Mouse (Mus musculus) heart, postnatal 10 days (tissue): Measurements from ENCODE around the gene Dhx40. TPM values are rescaled to one million over a fixed set of nuclear protein-coding genes. Genes with fewer than 3 reads are reported as not detected.
"Not testable (repeated sequence)": the region's sequence is repeated elsewhere in the genome, so short reads cannot be mapped to it uniquely, and the experiment has no call there.

ENCODE experiments used
- DNase-seq, 2 experiments: peaks; one replicate each; pipeline ENCODE4 v3.0.0; 2021
- intact Hi-C: fragments of 180-260 bp; cut with DNase I; formaldehyde crosslinking; loops from one replicate; pipeline ENCODE4 v1.15.1; 2025
- total RNA-seq, 2 experiments: library from RNA; stranded (reverse); gene quantifications; 2 replicates each; pipeline ENCODE4 v1.2.3; 2021

The Dhx40 gene
- total RNA-seq, 2 experiments from 2014 or later, result 19.7 to 21.5 TPM

DNA sequence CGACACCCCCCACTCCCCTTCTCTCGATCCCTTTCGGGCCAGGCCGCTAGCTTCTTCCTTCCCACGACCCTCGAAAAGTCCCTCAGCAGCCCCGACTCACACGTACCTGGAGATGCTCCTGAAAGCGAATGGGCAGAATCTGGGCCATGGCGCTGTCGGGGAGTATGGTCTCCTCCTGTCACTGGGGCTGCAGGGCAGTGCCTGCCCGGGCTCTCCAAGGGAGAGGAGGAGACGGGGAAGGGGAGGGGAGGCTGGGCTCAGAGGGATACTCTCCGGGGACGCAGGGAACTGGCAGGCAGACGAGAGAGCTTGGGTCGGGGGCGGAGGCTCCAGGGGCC lies 50.4 kb downstream of the Dhx40 start:
- no peak for DNase-seq
- intact Hi-C loops, result loop anchor here (5.0 kb wide), 1 partner anchor 80 kb away; no protein-coding TSS in a partner anchor

DNA sequence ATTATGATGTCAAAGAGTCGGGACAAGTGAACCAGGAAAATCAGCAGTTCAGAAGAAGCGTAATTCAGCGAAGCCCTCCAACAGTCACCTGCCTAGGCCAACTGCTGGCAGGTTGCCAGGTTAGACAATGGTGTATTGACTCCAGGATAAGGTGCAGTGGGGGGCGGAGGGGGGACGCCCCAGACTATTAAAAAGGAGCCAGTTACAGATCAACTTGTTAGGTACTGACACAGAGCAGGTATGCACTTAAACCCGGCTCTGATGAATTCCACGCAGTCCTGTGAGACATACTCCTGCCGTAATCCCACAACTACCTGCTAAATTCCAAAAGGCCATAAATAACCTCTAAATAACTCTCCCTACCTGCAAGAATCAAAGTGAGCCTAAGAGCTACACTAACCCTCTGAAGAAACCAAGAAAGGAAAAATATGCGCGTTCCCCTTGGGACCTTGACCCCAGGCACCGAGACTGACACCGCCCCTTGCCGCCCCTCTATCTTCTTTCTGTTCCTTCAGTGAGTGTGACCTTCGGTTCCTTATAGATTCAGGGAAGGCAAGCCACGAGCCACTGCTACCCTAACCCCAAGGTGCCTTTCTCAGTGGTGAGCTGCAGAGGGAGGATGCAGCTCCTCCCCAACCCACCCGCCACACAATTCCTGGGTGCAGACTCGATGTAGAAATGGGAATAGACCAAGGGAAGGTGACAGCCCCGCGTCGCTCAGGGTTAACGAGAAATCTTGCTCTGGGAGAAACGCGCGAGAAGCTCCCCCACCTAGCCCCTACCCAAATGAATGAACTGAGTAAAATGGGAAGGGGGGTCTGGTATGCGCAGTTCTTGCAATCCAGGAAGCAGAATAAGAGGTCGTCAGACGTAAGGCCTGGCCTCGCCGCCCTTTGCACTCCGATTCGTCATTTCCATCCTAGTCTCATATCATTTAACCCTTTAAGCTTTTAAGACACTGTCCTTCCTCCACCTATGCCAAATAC lies 51.1 kb downstream of the Dhx40 start:
- intact Hi-C loops, result loop anchor here (5.0 kb wide), 1 partner anchor 81 kb away; no protein-coding TSS in a partner anchor
- DNase-seq, result peak; percentile 57 to 62

DNA sequence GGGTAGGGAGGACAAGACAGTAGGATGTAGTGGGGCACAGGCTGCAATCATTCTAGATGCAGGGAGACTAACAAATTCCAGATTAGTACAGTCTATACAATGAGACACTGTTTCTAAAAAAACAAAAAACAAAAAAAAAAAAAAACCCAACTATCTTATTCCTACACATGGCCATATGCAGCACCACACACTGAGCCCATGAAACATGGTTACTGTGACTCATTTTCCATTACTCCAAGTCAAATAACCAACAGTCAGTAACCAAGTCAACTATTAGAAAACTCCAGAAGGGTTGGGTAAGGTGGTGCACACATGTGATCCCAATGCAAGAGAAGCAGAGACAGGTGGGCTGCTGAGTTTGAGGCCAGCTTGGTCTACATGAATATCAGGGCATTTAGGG lies 55.1 kb downstream of the Dhx40 start:
- no peak for DNase-seq
- intact Hi-C loops, result no loop called here

DNA sequence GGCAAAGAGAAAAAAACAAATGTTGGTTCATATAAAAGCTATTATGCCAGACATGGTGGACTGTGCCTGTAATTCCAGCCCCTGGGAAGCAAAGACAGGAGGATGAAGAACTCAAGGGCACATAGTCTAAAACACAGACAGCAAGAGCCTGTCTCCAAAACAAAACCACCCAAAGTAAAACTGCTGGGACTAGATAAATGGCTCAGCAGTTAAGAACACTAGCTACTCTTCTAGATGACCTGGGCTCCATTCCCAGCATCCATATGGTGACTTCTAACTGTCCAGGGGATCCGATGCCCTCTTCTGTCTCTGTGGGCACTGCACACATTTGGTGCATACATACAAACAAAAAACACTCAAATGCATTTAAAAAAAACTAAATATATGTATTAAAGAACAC lies 56.5 kb downstream of the Dhx40 start:
- intact Hi-C loops, result no loop called here
- DNase-seq, result no peak

DNA sequence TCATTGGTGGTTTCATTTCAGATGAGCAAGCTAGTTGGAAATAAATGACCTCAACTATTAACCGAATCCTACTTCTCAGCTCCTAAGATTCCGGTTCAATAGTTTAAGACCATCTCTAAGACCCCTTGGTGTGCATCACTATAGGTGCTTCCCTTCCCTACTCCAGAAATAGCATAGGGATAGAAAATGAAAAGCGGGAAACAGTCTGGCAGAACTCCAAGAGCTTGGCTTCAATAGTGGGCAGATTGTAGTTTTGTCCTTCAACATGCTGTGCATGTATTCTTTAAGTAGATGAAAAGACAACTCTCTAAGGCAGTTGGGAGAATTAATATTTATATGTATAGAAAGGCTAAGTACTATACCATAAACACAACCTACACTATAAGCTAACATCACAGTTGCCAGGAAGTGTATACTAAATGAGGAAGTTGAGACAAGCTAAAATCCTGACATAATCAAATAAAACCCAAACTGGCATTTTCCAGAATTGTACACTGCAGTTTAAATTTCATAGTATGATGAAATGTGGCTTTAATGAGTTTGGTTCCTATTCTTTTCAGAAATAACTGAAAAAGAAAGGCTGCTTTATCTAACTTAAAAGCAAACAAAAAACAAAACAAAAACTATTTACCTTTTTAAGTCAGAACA lies 57.6 kb downstream of the Dhx40 start:
- no peak for DNase-seq
- intact Hi-C loops, result no loop called here

DNA sequence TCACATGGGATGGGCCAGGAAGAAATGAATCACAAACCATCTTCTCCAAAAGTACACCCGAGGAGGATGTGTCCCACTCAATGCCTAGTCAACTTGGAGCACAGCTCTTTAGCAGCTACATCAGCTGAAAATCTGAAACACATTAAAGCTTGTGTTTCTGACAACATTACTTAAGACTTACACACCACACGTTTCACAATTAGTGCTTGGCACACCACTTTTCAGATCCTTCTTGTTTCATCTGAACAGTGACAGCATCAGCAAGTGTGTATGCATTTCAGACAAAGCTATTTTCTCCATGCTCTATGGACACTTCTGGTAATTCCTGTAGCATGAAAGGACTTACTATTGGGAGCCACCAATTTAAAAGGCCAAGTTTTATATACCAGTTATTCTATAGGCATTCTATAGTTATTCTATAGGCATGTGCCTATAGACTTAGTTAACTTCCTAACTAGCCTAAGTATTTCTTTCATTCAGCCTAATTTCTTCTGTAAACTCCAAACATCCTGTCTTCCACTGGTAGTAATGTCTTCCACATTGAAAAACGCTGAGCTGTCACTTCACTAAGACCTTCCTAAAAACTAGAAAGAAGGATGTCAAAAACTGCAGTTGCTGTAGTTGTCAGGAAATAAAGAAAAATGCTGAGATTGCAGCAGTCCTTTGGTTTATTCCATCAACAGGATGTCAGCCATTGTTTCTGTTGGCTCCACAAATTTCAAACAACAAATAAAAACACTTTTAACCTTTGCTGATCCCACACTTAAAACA lies 61.7 kb downstream of the Dhx40 start:
- intact Hi-C loops, result no loop called here
- DNase-seq, result no peak

DNA sequence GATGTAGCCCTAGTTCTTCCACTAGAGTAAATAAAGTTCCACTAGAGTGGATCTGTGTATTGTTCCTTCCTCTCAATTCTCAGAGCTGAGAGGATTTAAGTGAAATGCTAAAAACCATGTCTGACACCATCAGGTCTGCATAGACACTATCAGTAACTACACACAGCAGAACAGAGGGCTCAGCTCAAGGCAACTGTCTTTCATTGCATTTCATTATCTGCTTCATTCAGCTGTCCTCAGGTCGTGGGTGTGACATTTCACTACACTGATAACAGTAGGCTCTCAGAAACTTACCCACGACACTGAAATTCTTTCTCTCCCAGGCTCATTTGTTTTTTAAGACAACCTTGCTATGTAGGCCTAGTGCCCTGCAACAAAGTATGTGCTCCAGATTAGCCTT lies 64.9 kb downstream of the Dhx40 start:
- intact Hi-C loops, result no loop called here
- DNase-seq, result no peak

DNA sequence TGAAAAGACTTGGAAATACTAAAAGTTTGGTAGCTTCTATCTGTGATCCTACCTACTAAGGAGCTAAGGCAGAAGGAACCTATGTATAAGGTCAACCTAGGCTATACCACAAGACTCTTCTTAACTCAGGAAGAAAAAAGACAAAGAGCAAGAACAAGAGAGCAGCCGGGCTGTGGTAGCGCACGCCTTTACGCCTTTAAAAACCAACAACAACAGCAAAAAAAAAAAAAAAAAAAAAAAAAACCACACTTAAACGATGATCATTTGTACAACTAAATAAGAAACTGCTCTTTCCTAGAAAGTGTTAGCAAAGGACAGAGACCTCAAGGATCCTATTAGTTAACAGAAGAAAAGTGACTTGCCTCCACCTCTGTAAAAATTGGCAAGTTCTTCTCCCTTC lies 66.0 kb downstream of the Dhx40 start:
- DNase-seq, result no peak
- intact Hi-C loops, result no loop called here

DNA sequence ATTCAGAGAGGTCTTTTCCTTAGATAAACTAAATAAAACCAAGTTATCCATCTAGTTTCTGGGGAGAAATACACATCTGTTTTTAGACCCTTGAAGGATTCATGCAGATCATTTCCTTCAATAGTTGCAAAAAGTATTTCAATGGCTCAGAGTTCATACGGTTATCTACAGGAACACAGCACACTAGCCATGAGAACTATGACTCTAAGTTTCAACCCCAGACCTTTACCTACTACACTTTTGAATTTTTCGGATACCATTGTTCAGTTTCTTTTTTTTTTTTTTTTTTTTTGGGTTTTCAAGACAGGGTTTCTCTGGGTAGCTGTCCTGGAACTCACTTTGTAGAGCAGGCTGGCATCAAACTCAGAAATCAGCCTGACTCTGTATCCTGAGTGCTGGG lies 68.1 kb downstream of the Dhx40 start:
- intact Hi-C loops, result no loop called here
- DNase-seq, result no peak

DNA sequence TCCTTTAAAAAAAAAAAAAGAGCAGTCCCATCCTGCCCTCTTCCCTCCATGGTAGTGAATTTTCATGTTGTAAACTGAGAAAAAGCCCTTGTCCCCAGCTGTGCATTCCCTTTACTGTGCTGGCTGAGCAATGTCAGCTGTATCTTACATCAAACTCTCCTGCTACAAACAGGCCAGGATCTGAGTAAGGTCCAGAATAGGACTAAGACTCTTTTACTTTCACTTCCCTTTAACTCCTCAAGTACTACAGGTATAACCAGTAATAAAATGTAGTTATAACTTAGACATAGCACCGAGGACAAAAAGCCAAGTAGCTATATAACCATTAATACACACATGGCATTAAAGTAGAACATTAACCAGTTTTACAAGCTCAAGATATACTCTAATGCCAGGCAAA lies 68.6 kb downstream of the Dhx40 start:
- intact Hi-C loops, result no loop called here

DNA sequence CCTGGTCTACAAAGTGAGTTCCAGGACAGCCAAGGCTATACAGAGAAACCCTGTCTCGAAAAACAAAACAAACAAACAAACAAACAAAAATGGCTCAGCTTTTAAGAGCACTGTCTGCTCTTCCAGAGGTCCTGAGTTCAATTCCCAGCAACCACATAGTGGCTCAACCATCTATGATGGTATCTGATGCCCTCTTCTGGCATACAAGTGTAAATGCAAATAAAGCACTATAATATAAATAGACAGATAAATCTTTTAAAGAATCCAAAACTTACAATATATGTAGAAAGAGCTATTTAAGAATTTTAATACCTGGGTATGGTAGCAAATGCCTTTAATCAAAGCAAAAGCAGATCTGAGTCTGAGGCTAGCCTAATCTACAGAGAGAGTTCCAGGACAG lies 69.2 kb downstream of the Dhx40 start:
- DNase-seq, intact Hi-C loops: not testable (repeated sequence)

More for the DNA sequence above, 68.6 kb downstream of the Dhx40 start:
- no peak for DNase-seq

DNA sequence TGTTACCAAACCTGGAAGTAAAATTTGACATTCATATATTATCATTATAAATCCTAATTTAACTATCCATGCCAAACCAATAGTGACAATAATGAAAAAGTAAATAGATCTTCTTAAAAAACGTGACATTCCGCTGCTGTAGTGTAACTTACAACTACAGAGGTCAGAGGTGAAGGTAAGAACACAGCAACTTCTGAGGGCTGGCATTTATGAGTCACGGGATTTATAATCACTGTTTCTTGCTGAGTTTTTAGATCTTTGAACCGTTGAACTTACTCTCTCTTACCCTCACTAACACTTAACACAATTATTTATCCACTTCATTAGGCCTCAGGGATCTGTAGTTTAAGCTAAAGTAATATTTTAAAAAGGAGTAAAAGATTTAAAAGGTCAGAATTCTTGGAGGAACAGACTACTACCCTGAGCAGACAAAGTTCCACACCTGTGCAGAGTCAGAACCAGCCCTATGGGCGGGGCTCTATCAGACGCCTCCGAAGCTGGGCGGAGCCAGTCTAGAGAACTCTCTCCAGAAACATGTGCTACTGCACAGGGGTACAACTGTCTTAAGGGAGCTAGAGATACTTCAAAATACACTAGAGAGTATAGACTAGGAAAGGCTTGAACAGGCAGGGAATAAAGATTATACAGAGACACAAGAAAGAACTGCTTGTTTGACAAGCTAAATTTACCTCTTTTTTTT lies 70.1 kb downstream of the Dhx40 start:
- DNase-seq, result no peak
- intact Hi-C loops, result no loop called here

DNA sequence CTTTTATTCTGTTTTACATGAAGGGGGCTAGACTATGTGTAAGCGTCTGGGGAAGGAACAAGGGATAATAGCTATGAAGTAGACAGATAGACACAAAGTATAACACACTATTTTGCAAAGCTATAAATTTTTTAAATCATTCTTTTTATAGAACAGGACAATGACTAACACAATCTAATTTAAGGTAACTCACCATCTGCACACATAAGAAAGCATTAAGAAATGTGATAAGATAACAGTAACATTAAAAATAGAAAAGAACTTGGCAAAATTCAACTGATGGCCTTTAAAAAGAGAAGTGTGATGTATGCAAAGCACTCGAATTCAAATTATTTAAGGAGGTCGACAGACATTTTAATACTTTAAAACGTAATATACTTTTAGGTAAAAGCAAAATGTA lies 72.6 kb downstream of the Dhx40 start:
- intact Hi-C loops, result no loop called here
- no peak for DNase-seq

DNA sequence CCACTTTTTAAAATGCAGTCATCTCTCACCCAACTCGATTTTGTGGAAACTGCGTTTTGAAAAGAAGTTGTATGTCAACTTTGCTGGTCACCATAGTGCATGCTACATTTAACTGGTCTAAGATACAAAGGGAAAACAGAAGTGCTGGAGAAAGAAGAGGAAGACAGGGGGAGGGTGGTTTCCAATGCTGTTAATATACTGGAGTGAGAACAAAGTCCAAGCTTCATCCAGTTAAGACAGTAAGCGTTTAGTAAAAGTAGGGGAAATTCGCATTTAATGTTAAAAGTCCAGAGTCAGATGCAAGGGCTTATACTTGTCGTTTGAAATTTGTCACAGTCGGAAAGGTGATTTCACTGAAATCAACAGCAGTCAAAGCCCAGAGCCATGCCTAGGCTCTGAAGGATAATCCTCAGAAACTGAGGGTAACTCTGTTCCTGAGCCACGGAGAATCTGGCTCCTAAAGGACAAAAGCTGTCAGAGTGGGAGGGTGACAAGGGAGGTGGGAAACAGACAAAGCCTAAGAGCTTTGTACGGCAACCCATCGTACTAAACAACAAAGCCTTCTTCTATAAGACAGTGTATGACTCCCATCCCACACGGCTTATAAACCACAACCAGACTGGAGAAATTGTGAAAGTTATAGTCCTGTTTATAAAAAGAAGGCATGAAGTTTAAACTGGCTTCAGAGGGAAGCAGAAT lies 73.2 kb downstream of the Dhx40 start:
- DNase-seq, result no peak
- intact Hi-C loops, result no loop called here

DNA sequence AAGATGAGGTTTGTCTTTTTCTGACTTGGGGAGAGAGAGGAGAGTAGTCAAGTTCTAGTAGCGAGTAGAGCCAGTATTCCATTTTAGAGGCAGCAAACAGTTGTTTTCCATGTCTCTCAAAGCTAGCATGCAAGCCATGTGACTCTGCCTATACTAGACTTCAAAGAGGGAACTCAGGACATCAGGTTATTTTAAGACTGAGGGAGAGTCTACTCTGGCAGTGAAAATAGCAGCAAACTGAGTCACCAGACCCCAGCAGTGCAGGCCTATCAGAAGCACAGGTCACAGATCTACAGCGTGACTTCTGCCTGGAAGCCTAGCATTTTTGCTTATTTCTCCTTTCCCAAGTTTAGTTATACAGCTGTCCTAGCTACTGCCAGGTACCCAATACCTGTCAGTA lies 76.1 kb downstream of the Dhx40 start:
- peak; percentile 32 to 47 for DNase-seq
- intact Hi-C loops, result no loop called here

DNA sequence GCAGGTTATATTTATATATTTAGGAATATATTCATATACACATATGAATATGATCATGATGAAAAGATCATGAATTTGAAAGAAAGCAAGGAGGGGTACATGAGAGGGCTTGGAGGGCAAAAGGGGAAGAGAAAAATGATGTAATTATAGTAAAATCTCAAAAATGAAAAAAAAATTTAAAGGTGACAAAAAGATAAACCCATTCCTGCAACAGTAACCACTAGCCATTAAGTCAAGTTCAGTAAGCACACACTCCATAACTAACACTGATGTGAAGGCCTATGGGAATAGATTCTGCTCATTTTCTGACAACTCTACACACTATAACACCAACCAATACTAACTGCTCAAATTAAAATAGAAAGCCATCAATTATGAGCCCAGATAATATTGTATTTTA lies 81.9 kb downstream of the Dhx40 start:
- no peak for DNase-seq
- intact Hi-C loops, result no loop called here

DNA sequence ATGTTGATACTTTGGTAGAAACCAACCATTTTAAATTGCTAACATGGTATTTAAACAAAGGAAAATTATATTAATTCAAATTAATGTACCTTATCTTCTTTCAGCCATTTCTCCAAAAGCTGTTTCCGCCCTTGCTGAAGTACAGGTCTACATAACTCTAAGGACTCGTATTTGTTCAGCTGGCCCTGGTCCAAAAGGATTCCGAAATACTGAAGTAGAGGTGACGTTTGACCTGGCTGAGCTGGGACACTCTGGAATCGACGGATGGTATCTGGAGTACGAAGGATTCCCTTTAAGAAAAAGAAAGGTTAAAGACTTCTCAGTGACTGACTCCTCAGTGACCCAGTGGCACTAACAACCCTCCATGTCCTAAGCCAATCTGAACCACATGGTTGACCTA lies 82.6 kb downstream of the Dhx40 start:
- intact Hi-C loops, result no loop called here

DNA sequence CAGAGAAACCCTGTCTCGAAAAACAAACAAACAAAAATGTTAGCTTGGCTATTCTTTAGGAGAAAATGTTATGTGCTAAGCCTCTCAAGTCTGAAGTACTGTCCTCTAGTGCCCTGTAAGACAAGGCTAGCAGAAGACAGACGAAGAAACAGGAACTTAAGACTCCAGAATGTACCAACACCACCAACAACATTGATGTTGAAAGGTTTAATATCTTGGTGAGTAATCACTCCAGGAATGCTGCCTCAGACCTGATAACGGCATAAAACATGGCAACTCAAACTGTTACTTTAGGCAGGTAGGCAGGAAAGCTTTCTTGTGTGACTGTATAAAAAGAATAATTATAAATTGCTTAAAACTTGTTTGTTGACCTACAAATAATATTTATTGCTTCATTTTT lies 83.5 kb downstream of the Dhx40 start:
- intact Hi-C loops, result no loop called here
- DNase-seq, result no peak

More for the DNA sequence above, 82.6 kb downstream of the Dhx40 start:
- DNase-seq, result no peak

DNA sequence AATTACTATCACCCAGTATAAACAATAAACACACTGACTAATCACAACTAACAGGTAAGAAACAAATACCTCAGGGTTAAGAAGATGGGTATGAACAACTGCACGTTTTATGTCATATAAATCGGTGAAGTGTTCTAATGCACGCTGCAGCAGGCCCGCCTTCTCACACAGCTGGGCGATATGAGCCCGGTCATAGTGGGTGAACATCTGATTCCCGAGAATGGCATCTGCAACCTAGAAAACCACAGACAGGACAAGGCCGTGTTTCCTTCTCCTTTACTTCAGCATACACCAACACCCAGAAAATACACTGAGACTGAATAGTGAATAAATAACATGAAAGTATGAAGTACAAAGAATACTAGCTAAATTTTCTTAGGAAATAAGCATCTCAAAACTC lies 88.2 kb downstream of the Dhx40 start:
- intact Hi-C loops, result no loop called here

More for the DNA sequence above, 88.2 kb downstream of the Dhx40 start:
- DNase-seq, result no peak
